Mouse (Mus musculus) neural tube, embryonic 15.5 days (tissue): Measurements from ENCODE around the gene Irf4. TPM values are rescaled to one million over a fixed set of nuclear protein-coding genes. Genes with fewer than 3 reads are reported as not detected.

Source experiments
- ATAC-seq: fragments of 200-750 bp; cut with Nextera tagmentation; 2 replicates; pipeline ENCODE4 v1.8.0; 2017; ENCODE audit warnings: mild to moderate bottlenecking, moderate TSS enrichment, moderate library complexity; ENCODE audit not compliant: low FRiP score
- H3K27ac ChIP-seq: fragments of 300-500 bp; sonication (generic); replicated peaks from 2 replicates; pipeline ENCODE4 v1.5.1; 2015; ENCODE audit warnings: mild to moderate bottlenecking, inconsistent platforms
- H3K27me3 ChIP-seq: fragments of 300-500 bp; sonication (generic); replicated peaks from 2 replicates; pipeline ENCODE4 v1.6.1; 2015; ENCODE audit warnings: inconsistent platforms
- H3K36me3 ChIP-seq: fragments of 300-500 bp; sonication (generic); 2 replicates; pipeline ENCODE4 v1.6.1; 2015; ENCODE audit warnings: inconsistent platforms
- H3K4me1 ChIP-seq: fragments of 300-500 bp; sonication (generic); 2 replicates; pipeline ENCODE4 v1.6.1; 2015; ENCODE audit warnings: inconsistent platforms
- H3K4me2 ChIP-seq: fragments of 300-500 bp; sonication (generic); 2 replicates; pipeline ENCODE4 v1.6.1; 2015; ENCODE audit warnings: inconsistent platforms, mild to moderate bottlenecking, moderate library complexity
- H3K4me3 ChIP-seq: fragments of 300-500 bp; sonication (generic); replicated peaks from 2 replicates; pipeline ENCODE4 v1.5.1; 2015; ENCODE audit warnings: mild to moderate bottlenecking, inconsistent platforms
- H3K9ac ChIP-seq: fragments of 300-500 bp; sonication (generic); replicated peaks from 2 replicates; pipeline ENCODE4 v1.6.1; 2015; ENCODE audit warnings: mild to moderate bottlenecking, inconsistent platforms
- H3K9me3 ChIP-seq: fragments of 300-500 bp; sonication (generic); replicated peaks from 2 replicates; pipeline ENCODE4 v1.6.1; 2016; ENCODE audit warnings: inconsistent platforms
- WGBS: fragments of 180-500 bp; shearing (Covaris S2); methylation state at CpG from one replicate; pipeline ENCODE4 v1.1.7; 2015; ENCODE audit warnings: mixed read lengths; 5-methylcytosine and 5-hydroxymethylcytosine counted together
- polyA plus RNA-seq: library from polyadenylated mRNA; unstranded; fragments of >200 nt; fragmentation: Nextera tagmentation; extraction: Ambion mirVana; gene quantifications from 2 replicates; pipeline ENCODE4 v1.2.1, GENCODE M21; 2015

The Irf4 gene
- polyA plus RNA-seq, 1 experiment from 2014 or later = 0.08 TPM

GRCm38 (mm10) chr13:30723258-30723657, 25.8 kb upstream of the Irf4 start:
- H3K27ac ChIP-seq = no peak overlapping the region
- WGBS = 70% methylated on average over 5 of the region's 5 CpGs
- H3K27me3 ChIP-seq = no peaks in the 10 kb centered on the region
- no peak overlapping the region for H3K4me2 ChIP-seq
- H3K4me1 ChIP-seq = peaks cover 12% of the 10 kb centered on the region
- H3K36me3 ChIP-seq = no peaks in the 10 kb centered on the region
- H3K9ac ChIP-seq = no peak overlapping the region
- no peak for ATAC-seq
- H3K9me3 ChIP-seq = no peaks in the 10 kb centered on the region
- H3K4me3 ChIP-seq = no peak overlapping the region

GRCm38 (mm10) chr13:30723858-30724257, 25.2 kb upstream of the Irf4 start:
- Histone ChIP-seq H3K27ac (no peak overlapping the region), H3K9ac (no peak overlapping the region), H3K4me2 (no peak overlapping the region), H3K36me3 (no peaks in the 10 kb centered on the region), H3K4me1 (peaks cover 12% of the 10 kb centered on the region), H3K4me3 (no peak overlapping the region), H3K9me3 (no peaks in the 10 kb centered on the region), H3K27me3 (no peaks in the 10 kb centered on the region)
- 75% methylated on average over 8 of the region's 8 CpGs for WGBS
- ATAC-seq = no peak

GRCm38 (mm10) chr13:30724691-30725271, 24.2 kb upstream of the Irf4 start:
- H3K4me3 ChIP-seq = no peak overlapping the region
- WGBS = 21% methylated on average over 7 of the region's 7 CpGs
- H3K4me2 ChIP-seq = peak overlapping the region; percentile 31
- no peak overlapping the region for H3K9ac ChIP-seq
- no peaks in the 10 kb centered on the region for H3K27me3 ChIP-seq
- H3K4me1 ChIP-seq = peaks cover 12% of the 10 kb centered on the region
- ATAC-seq = peak; percentile 60
- H3K36me3 ChIP-seq = no peaks in the 10 kb centered on the region
- H3K9me3 ChIP-seq = no peaks in the 10 kb centered on the region
- no peak overlapping the region for H3K27ac ChIP-seq

- no peak overlapping the region for H3K4me3 ChIP-seq
- H3K27me3 ChIP-seq = no peaks in the 10 kb centered on the region
- no peak overlapping the region for H3K4me2 ChIP-seq
- 85% methylated on average over 4 of the region's 4 CpGs for WGBS
- no peaks in the 10 kb centered on the region for H3K9me3 ChIP-seq
- no peak for ATAC-seq
- H3K27ac ChIP-seq = no peak overlapping the region
- no peaks in the 10 kb centered on the region for H3K36me3 ChIP-seq
- no peak overlapping the region for H3K9ac ChIP-seq
- peaks cover 12% of the 10 kb centered on the region for H3K4me1 ChIP-seq
These were observed 22.1 kb upstream of the Irf4 start for GRCm38 (mm10) chr13:30726879-30727278.

GRCm38 (mm10) chr13:30728155-30728554, 20.9 kb upstream of the Irf4 start:
- Histone ChIP-seq H3K36me3 (no peaks in the 10 kb centered on the region), H3K4me3 (no peak overlapping the region), H3K27me3 (no peaks in the 10 kb centered on the region), H3K4me1 (peaks cover 7% of the 10 kb centered on the region), H3K27ac (no peak overlapping the region), H3K9me3 (no peaks in the 10 kb centered on the region), H3K4me2 (no peak overlapping the region), H3K9ac (no peak overlapping the region)
- ATAC-seq = no peak
- WGBS = 94% methylated on average over 7 of the region's 7 CpGs

- Histone ChIP-seq H3K9ac (no peak overlapping the region), H3K4me3 (no peak overlapping the region), H3K27me3 (no peaks in the 10 kb centered on the region), H3K36me3 (no peaks in the 10 kb centered on the region), H3K4me2 (no peak overlapping the region), H3K4me1 (peaks cover 7% of the 10 kb centered on the region), H3K27ac (no peak overlapping the region), H3K9me3 (no peaks in the 10 kb centered on the region)
- WGBS = 77% methylated on average over 6 of the region's 6 CpGs
- no peak for ATAC-seq
These were observed 19.8 kb upstream of the Irf4 start for GRCm38 (mm10) chr13:30729245-30729644.

- 83% methylated on average over 15 of the region's 15 CpGs for WGBS
- Histone ChIP-seq H3K4me3 (no peak overlapping the region), H3K36me3 (no peaks in the 10 kb centered on the region), H3K27me3 (no peaks in the 10 kb centered on the region), H3K9ac (no peak overlapping the region), H3K27ac (no peak overlapping the region), H3K4me1 (peaks cover 1% of the 10 kb centered on the region; the same call in 1 of the 2 replicates), H3K9me3 (no peaks in the 10 kb centered on the region), H3K4me2 (no peak overlapping the region)
- ATAC-seq = no peak
These were observed 18.8 kb upstream of the Irf4 start for GRCm38 (mm10) chr13:30730104-30730793.

GRCm38 (mm10) chr13:30732709-30733445, 16.1 kb upstream of the Irf4 start:
- Histone ChIP-seq H3K4me2 (no peak overlapping the region), H3K9ac (no peak overlapping the region), H3K27me3 (no peaks in the 10 kb centered on the region), H3K4me3 (no peak overlapping the region), H3K9me3 (no peaks in the 10 kb centered on the region), H3K4me1 (no peaks in the 10 kb centered on the region), H3K36me3 (no peaks in the 10 kb centered on the region), H3K27ac (no peak overlapping the region)
- WGBS = 87% methylated on average over 11 of the region's 11 CpGs
- ATAC-seq = no peak

GRCm38 (mm10) chr13:30736721-30737120, 12.3 kb upstream of the Irf4 start:
- ATAC-seq = no peak
- Histone ChIP-seq H3K27ac (no peak overlapping the region), H3K4me2 (no peak overlapping the region), H3K27me3 (no peaks in the 10 kb centered on the region), H3K9ac (no peak overlapping the region), H3K4me3 (no peak overlapping the region), H3K36me3 (no peaks in the 10 kb centered on the region), H3K9me3 (no peaks in the 10 kb centered on the region), H3K4me1 (no peaks in the 10 kb centered on the region)
- WGBS = 88% methylated on average over 5 of the region's 5 CpGs

GRCm38 (mm10) chr13:30737257-30737656, 11.8 kb upstream of the Irf4 start:
- Histone ChIP-seq H3K36me3 (no peaks in the 10 kb centered on the region), H3K27ac (no peak overlapping the region), H3K4me1 (no peaks in the 10 kb centered on the region), H3K9ac (no peak overlapping the region), H3K9me3 (no peaks in the 10 kb centered on the region), H3K4me2 (no peak overlapping the region), H3K4me3 (no peak overlapping the region), H3K27me3 (no peaks in the 10 kb centered on the region)
- 94% methylated on average over 2 of the region's 2 CpGs for WGBS
- ATAC-seq = no peak

- H3K36me3 ChIP-seq = no peaks in the 10 kb centered on the region
- H3K27me3 ChIP-seq = no peaks in the 10 kb centered on the region
- H3K9me3 ChIP-seq = no peaks in the 10 kb centered on the region
- H3K4me3 ChIP-seq = no peak overlapping the region
- WGBS = 91% methylated on average over 4 of the region's 4 CpGs
- ATAC-seq = no peak
- H3K4me2 ChIP-seq = no peak overlapping the region
- no peak overlapping the region for H3K9ac ChIP-seq
- H3K27ac ChIP-seq = no peak overlapping the region
- no peaks in the 10 kb centered on the region for H3K4me1 ChIP-seq
These were observed 10.7 kb upstream of the Irf4 start for GRCm38 (mm10) chr13:30738310-30738840.

GRCm38 (mm10) chr13:30741172-30741571, 7.9 kb upstream of the Irf4 start:
- Histone ChIP-seq H3K4me1 (no peaks in the 10 kb centered on the region), H3K9me3 (no peaks in the 10 kb centered on the region), H3K4me2 (no peak overlapping the region), H3K9ac (no peak overlapping the region), H3K27ac (no peak overlapping the region), H3K36me3 (no peaks in the 10 kb centered on the region), H3K4me3 (no peak overlapping the region), H3K27me3 (no peaks in the 10 kb centered on the region)
- WGBS = 74% methylated on average over 5 of the region's 5 CpGs
- no peak for ATAC-seq
